Mouse (Mus musculus) inflammation-experienced regulatory T-cells, adult 6 months (primary cell): Measurements from ENCODE around the gene Catsperd. TPM values are rescaled to one million over a fixed set of nuclear protein-coding genes. Genes with fewer than 3 reads are reported as not detected.
A peak's percentile ranks its signal among the peaks of the same experiment; 100 is the strongest.

Experiments
- ATAC-seq: one replicate; pipeline ENCODE4 v1.8.0; 2017
- polyA plus RNA-seq, 3 experiments: library from polyadenylated mRNA; unstranded; fragments of 100-300 nt; shearing (Covaris generic); gene quantifications; one replicate each; pipeline ENCODE4 v1.2.1; 2017

The Catsperd gene
- polyA plus RNA-seq, 3 experiments from 2014 or later, result 0.68 to 3.9 (median 3.3) TPM

DNA sequence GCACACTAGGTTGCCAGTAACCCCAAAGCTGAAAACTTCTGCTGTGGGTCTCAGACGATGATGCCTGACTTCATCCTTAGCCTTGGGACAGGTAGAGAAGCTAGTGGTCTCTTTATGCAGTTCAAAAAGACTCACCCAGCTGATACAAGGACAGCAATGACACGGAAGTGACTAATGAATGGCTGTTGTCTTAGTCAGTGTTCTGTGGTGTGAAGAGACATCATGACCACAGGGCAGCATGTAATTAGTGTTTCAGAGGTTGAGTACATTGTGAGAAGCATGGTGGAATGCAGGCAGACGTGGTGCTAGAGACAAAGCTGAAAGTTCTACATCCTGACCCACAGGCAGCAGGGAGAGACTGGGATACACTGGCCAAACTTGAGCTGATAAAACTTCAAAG, 39.6 kb downstream of the Catsperd start:
- no peak for ATAC-seq

DNA sequence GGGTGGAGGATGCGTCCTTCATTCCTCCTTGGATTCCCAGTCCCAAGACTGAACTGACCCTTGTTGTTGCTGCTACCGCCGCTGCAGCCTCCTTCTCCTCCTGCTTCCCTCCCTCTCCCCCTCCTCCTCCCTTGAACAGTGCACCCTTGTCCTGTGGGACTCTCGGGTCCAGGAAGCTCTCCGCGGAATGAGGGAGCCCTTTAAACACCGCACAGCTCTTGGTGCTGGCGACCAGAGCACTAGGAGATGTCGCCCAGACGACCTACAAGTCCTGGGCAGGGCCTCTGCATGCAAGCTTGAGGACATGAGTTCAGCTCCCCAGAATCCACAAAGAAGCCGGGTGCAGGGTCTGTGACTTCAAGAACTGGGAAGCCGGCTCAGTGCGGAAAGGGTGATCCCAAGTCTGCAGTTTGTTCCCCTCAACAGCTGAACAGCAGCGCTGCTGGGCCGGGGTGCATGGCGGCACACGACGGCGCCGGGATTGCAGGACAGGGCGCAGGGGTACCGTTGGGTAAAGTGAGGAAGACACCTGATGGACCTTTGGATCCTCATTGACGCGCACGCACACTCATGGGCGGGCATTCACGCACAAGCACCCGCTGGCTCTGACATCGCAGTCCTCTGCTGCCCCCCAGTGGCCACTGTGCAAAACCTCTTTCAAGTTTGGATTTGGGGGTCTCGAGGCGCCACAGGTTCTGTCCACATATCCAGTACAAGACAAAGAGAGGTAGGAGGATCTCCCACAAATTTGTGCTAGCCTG, 40.6 kb downstream of the Catsperd start:
- peak; percentile 42 for ATAC-seq

DNA sequence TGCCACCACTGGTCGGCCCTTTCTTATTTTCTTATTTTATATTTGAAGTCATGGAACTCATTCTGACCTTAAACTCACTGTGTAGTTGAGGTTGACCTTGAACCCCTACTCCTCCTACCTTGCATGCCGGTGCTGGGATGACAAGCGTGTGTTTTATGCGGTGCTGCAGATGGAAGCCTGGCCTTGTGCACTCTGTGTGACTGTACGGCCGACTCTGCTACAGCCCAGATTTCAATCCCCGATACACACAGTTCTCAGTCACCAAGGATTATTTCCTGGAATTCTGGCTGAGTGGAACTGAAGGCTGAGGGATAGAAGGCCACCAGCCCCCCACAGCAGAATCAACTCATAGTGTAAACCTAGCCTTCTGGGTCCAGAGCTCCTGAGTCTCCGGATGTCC, 41.8 kb downstream of the Catsperd start:
- no peak for ATAC-seq

DNA sequence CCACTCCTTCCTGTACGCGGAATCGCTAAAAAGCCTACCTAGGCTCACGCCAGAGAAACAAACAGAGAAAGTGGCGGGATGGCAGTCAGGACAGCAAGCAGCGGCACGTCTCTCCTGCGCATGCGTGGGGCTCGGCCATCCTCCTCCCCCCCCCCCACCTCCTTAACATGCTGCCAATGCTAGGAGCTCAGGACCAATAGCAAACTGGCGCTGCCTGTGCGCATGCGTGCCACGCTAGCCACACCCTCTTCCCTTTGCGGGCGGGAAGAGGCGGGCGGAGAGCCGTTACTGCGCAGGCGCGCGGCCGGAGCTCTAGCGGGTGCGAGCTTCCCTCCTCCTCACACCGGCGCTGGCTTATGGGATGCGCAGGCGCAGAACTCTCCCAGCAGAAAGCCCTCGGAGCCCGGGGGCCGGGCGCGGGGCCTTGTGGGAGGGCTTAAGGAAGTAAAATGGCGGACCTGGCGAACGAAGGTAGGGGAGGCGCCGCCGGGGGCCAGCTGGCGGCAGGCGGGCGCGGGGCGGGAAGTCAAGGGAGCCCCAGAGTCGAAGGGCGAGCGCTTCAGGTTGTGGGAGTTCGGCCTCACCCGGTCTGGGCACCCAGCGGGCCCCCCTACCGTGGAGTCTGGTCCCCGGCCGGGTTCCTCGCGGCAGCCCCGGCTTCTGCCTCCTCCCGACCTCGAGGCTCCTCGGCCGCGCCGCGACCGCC, 45.2 kb downstream of the Catsperd start, which contains the start of gene Ranbp3:
Gene Ranbp3 (plus strand): TSS at position 354 of the 706 bp plus-strand sequence.
- ATAC-seq, result peak; percentile 94

DNA sequence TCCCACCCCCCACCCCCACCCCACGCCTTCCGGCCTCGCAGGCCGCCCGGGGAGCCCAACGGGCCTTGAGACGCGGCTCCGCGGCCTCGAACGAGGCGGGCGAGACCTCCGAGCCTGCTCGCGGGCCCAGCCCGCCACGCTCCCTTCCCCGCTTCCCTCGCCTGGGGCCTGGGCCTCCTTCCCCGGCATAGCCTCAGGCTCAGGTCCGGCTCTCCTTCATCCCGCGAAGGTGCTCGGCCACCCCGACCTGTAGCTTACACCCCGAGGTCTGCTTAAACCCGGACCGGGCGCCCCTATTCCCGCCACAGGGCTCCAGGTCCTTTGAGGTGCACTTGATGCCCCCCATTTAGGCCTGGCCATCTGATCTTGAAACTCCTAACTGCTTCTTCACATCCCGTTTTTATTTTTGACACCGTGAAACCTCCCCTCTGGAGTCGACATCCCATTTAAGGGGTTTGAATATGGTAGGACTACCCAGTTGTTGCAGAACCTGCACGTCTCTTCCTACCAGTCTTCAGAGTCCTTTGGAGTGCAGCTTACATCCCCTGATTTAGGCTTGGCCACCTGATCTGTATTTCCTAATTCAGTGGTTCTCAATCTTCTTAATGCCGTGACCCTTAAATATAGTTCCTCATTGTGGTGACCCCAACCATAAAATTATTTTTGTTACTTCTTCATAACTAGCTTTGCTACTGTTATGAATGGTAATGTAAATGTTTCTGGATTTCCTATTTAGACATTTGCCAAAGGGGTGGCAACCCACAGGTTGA, 45.9 kb downstream of the Catsperd start:
- no peak for ATAC-seq

DNA sequence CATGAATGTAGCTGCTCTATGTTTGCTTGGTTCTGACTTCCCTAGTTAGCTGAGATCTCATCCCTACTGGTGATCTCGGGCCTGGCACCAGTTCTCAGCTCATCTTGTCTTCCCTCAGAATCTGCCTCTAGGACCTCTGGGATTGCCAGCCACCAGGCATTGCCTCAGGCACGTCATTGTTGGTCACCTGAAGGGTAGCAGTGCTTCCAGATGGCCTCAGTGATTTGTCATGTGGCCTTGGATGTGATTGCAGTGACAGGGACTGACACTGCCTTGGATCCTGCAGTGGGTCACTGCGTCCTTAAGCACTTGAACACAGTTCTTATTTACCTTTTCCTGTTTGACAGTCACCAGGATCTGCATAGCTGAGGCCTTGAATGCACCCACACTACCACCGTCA, 53.8 kb downstream of the Catsperd start:
- ATAC-seq, result no peak

DNA sequence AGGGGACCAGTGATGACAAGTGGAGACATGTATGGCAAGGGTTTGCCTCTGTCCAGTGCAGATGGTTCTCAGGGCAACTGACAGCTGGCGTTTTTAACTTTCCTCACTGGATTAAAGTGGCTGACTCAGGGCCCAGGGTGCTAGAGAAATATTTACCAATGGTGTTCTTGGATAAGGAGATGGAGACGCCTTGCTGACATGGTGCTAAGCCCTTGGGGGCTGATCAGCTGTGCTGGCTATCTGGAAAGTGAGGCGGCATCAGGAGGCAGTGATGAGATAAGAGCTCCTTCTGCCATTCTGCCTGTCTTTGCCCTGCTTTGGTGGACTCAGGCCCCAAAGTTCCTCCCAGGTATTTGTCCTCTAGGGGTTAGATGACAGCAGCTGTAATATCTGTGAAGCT, 54.9 kb downstream of the Catsperd start:
- ATAC-seq, result no peak

DNA sequence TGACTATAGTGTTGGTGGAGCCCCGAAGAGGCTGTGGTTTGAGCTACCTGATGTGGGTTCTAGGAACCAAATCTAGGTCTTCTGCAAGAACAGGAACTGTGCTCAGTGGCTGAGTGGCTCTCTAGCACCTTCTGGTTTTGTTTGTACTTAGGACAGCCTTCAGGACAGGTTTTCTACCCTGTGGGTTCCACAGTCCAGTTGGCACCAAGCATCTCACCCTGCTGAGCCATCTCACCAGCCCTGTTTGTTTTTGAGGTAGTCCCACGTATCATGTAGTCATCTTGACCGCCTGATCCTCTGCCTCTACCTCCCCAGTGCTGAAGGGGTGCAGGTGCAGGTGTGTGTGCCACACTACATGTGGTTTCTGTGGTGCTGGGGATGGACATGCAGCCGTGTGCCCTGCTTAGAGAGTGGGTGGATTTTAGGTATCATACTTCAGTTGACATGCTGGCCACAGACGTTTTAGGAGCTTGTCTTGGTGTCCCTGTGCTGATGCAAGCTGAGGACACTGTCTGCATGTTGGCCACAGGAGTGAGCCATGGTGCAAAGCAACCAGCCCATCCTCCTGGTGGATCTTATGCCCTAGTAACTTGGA, 55.7 kb downstream of the Catsperd start:
- no peak for ATAC-seq

DNA sequence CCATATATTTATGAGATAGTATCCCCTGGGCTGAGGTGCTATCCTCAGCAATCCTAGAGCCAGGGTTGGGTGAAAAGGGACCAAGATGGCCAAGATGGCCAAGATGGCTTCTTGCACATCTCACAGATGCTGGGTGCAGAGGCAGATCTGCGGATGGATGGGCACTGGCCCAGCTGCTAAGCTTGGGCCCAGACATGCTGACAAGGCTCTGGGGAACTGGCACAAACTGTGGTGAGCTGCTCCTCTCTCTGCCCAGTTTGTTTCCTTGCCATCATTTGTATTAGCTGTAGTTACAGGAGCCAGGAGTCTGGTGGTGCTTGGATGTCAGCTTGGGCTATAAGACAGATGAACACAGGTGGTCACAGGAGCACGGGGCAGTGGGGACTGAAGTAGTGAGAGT, 56.7 kb downstream of the Catsperd start:
- no peak for ATAC-seq

DNA sequence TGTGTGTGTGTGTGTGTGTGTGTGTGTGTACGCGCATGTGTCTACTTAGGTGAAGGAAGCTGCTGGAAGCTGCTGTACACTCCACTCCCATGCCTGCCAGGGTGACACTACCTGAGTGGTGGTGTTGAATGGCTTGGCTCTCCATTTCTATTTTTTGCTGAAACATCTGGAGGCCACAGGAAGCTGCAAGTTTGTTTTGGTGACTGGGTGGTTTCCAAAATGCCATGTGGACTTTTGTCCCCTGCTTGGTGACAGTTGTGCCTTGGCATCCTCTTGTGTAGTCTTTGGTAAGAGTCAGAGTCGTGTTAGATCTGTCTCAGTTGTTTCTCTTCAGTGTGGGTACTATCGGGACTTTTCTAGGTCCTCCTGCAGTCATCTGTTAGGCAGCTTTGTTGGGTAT, 58.9 kb downstream of the Catsperd start:
- no peak for ATAC-seq

DNA sequence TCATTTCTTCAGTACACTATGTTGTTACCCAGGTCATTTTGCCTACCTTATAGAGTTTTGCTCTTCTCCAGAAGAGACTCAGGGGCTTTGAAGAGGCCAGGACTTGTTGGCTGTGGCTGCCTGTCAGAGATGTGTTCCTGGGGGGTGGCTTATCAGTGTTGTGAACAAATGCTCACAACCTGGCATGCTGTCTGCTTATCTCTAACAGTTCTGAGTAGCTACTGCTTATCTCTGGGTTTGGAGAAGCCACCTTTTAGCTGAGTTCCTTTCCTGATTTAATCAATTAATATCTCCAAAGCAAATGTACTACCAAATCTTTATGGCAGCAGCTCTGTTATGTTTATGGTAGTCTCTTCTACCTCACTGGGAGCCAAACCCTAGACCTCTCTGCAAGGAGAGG, 60.1 kb downstream of the Catsperd start:
- no peak for ATAC-seq

DNA sequence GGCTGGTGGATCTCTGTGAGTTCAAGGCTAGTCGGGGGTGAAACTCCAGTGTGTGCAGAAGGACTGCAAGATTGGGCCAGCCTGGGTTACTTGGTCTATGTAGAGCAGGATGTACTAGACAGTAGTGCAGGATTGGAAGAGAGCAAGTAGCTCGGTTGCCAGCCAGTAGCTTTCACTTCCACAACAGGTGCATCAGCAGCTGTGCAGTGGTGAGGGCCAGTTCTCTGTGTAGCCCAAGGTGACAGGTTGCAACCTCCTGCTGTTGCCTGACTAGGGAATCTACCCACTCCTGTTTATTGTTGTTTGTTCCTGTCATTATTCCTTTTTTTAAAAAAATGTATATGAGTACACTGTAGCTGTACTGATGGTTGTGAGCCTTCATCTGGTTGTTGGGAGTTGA, 60.7 kb downstream of the Catsperd start:
- no peak for ATAC-seq

DNA sequence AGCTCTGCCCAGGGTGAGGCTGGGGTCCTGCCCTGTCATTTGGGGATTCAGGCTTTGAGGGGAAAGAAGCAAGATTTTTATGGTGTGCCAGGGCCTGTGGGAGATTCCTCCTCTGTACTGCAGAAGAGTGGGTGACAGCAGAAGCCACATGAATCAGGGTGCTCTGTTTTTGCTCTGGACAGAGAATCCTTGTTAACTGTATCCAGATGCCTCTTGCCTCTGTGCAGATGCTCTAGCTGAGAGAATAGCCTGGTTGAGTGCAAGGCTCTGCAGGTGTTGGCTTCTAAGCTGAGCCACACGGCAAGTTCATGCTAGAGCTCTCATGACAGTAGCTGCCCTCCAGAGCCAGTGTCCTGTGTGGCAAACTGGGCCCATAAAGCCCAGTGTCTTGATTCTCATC, 65.5 kb downstream of the Catsperd start:
- no peak for ATAC-seq

DNA sequence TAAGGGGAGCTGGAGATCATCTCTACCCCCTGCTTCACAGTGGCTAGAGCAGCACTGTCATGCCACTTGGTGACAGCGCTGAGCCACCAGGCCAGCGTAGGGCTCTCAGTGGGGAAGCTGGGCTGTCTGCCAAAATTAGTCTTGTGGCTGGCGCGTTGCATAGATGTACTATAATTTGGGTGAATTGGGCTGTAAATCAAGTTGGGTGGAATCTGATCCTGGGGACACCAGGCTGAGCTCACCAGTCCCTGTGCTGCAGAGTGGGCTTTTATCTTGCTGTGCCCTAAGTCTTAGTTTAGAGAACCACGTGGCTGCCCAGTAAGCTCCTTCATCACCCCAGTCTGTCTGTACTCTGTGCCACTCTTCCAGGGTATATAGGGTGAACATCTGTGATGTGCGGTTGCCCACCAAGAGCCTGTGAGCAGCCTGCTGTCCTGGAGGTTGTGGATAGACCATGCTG, 65.9 kb downstream of the Catsperd start:
- ATAC-seq, result no peak

DNA sequence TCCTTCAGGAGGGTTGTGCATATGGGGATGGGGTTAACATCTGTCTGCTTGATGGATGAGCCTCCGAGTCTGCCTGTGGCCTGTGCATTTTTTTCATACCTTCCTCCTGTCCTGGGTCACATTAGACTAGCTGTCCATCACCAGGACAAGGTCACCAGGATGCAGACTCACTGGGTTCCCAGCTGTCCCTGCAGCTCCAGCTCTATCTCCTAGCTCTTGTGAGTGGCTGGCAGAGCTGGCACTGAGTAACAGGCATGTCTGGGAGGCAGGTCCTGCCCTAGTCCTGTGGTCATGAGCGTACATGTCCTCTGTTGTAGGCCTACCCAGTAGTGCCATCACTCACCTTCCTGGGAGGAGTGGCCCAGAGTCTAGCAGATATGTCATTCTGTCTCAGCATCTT, 72.5 kb downstream of the Catsperd start:
- ATAC-seq, result no peak

DNA sequence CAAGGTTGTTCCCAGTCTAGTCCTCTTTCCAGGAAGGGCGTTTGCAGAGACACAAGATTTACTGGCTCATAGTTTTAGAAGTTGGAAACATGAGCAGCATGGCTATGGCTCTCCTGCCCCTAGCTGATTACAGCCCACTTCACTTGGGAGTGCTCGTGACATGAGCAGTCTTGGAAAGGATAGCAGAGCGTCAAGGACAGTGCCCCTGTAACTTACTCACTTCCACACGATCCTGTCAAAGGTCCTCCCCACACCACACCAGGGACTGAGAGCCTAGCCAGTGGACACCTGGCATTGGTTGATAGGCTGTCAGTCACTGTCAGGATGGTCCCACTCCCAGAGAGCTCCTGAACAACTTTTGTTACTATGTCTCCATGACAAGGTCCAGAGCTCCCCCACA, 75.1 kb downstream of the Catsperd start:
- ATAC-seq, result no peak

DNA sequence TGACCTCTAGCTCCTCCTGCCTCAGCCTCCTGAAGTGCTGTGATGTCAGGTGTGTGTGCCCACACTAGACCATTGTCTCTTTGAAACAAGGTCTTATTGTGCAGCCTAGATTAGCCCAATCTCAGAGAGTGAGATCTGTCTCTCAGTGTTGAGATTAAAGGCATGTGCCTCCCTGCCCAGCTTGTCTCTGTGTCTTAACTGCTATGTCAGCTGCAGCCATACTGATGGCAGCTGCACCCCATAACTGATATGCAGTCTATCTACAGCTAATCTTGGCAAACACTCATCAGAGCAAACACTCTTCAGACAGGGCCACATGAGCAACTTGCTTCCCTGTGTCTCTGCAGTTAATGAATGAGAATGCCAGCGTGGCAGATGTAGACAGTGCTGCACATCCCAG, 78.6 kb downstream of the Catsperd start:
- no peak for ATAC-seq

DNA sequence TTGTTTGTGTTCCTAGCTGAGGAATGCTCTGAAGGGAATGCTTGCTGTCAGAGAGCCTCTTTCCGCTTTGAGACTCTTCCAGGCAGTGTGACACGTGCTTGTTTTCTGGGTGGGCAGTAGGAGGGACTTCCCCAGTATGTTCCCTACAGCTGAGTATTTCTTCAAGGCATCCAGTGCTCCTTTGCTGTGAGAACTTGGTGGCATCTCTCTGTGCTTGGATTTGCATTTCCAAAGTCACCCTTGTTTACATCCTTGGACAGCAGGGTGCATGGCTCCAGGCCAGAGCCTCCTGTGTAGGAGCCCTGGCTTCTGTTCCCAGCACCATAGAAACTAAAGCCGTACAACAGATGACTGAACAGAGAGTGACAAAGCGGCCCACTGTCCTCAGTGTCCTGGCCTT, 80.7 kb downstream of the Catsperd start:
- ATAC-seq, result no peak

DNA sequence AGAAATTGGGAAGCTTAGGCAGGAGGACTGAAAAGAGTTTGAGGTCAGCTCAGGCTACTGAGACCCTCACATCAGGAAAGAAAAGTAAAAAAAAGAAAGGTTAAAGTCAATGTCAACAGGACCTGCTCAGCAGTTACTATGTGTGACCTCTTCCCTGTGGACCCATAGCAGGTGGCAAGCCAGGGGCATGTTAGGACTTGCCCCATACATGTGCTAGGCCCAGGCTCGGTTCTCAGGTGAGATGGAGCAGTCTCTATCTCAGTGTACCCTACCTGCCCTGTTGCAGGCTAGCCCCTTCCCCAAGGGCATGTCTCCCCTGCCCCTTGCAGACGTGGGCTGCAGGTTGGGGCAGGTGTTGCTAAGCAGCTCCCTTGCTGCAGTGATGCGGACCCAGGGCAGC, 81.8 kb downstream of the Catsperd start:
- ATAC-seq, result no peak
